Mouse (Mus musculus): ENCODE measurements around the gene Zfp385c. TPM values are rescaled to one million over a fixed set of nuclear protein-coding genes. Genes with fewer than 3 reads are reported as not detected.
A peak's percentile ranks its signal among the peaks of the same experiment; 100 is the strongest.

Gene Zfp385c
- polyA plus RNA-seq, 1 experiment from 2014 or later, result 0.26 TPM

DNA sequence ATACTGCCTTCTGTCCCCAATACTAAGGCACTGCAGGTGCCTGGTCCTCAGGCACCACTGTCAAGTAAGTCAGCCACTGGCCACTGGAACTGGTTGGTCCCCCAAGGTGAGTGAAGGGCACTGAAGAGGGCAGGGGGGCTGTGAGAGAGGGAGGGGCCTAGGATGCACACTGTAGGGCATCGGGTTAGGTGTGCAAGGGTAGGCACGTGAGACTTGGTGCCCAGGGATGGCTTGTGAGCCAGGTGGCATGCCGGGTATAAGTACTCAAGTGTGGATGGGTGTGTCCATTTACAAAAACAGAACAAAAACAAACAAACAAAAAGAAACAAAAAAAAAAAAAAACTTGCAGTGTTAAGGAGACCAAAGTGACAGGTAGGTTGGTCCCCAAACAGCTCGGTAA, 3.8 kb downstream of the Zfp385c start:
- 80% methylated on average over 4 of the region's 4 CpGs for WGBS
- no peaks in the 10 kb centered on the region for H3K9me3 ChIP-seq (ENCODE audit: control insufficient read depth, low read length)
- H3K4me1 ChIP-seq (replicated peaks; ENCODE audit: control insufficient read depth, insufficient read depth, low read length), result peaks cover 7% of the 10 kb centered on the region; the same call in 1 of the 2 replicates
- no peak overlapping the region for H3K4me2 ChIP-seq (ENCODE audit: low read length)
- H3K4me3 ChIP-seq (ENCODE audit: low read depth, low read length), result no peak overlapping the region
- no peak overlapping the region for H3K9ac ChIP-seq (ENCODE audit: low read length)
- H3K27ac ChIP-seq (ENCODE audit: low read depth), result no peak overlapping the region
- DNase-seq (ENCODE audit: low spot score), result no peak
- peaks cover 16% of the 10 kb centered on the region for H3K27me3 ChIP-seq (replicated peaks; ENCODE audit: control insufficient read depth, insufficient read depth, low read length)
- no peaks in the 10 kb centered on the region for H3K36me3 ChIP-seq (ENCODE audit: control insufficient read depth, insufficient read depth, low read length)
- ATAC-seq (replicated peaks; ENCODE audit: low FRiP score, low TSS enrichment, low read depth), result no peak

DNA sequence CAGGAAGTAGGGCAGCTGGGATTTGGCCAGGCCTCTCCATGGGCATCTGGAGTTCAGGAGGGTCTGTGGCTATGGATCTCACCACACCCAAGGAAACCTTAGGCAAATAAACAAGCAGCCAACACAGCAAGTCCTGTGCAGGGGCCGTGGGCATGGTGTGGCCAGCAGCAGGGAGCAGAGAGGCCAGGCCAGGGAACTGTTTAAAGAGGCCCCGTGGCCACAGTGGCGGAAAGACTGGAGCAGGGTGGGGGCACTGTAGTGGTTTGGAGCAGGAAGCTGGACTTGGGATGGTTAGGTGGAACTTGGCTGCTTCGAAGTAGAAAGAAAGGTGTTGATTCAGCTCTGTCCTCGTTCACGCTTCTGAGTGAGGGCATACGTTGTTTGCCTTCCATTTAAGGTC, 5.0 kb downstream of the Zfp385c start:
- H3K36me3 ChIP-seq (ENCODE audit: control insufficient read depth, insufficient read depth, low read length), result no peaks in the 10 kb centered on the region
- DNase-seq (ENCODE audit: low spot score) (no peak), ATAC-seq (replicated peaks; ENCODE audit: low FRiP score, low TSS enrichment, low read depth) (no peak)
- H3K4me2 ChIP-seq (ENCODE audit: low read length), result no peak overlapping the region
- 75% methylated on average over 7 of the region's 7 CpGs for WGBS
- H3K27me3 ChIP-seq (replicated peaks; ENCODE audit: control insufficient read depth, insufficient read depth, low read length), result peaks cover 11% of the 10 kb centered on the region
- no peaks in the 10 kb centered on the region for H3K9me3 ChIP-seq (ENCODE audit: control insufficient read depth, low read length)
- H3K27ac ChIP-seq (ENCODE audit: low read depth), result no peak overlapping the region
- H3K4me1 ChIP-seq (replicated peaks; ENCODE audit: control insufficient read depth, insufficient read depth, low read length), result peaks cover 7% of the 10 kb centered on the region; the same call in 1 of the 2 replicates
- no peak overlapping the region for H3K4me3 ChIP-seq (ENCODE audit: low read depth, low read length)
- H3K9ac ChIP-seq (ENCODE audit: low read length), result no peak overlapping the region

- ATAC-seq (replicated peaks; ENCODE audit: low FRiP score, low TSS enrichment, low read depth) (no peak), DNase-seq (ENCODE audit: low spot score) (no peak)
- H3K27ac ChIP-seq (ENCODE audit: low read depth), result no peak overlapping the region
- H3K4me1 ChIP-seq (replicated peaks; ENCODE audit: control insufficient read depth, insufficient read depth, low read length), result no peaks in the 10 kb centered on the region
- 66% methylated on average over 3 of the region's 3 CpGs for WGBS
- H3K27me3 ChIP-seq (replicated peaks; ENCODE audit: control insufficient read depth, insufficient read depth, low read length), result peaks cover 1% of the 10 kb centered on the region; the same call in 1 of the 2 replicates
- H3K9ac ChIP-seq (ENCODE audit: low read length), result no peak overlapping the region
- H3K36me3 ChIP-seq (ENCODE audit: control insufficient read depth, insufficient read depth, low read length), result no peaks in the 10 kb centered on the region
- H3K4me2 ChIP-seq (ENCODE audit: low read length), result no peak overlapping the region
- H3K9me3 ChIP-seq (ENCODE audit: control insufficient read depth, low read length), result no peaks in the 10 kb centered on the region
- no peak overlapping the region for H3K4me3 ChIP-seq (ENCODE audit: low read depth, low read length)
These were observed 6.9 kb downstream of the Zfp385c start for GRCm38 (mm10) chr11:100685371-100685770.

DNA sequence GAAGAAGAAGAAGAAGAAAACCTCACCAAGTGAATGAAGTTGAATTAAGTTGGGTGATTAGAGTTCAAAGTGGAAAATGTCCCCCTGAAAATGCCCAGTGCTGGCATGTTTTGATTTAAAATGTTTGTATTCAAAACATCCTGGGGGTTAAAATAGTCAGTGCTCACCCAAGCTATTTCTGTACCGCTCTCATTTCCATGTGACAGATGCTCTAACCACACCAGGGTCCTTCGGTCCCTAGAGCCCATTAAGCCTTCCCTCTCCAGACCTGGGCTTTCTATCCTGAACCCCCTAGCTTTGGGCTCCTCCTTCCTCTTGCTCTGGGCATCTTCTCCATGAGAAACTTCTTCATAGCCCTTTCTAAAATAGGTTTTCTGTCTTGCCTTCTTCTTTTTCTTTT, 8.2 kb downstream of the Zfp385c start:
- DNase-seq (ENCODE audit: low spot score) (no peak), ATAC-seq (replicated peaks; ENCODE audit: low FRiP score, low TSS enrichment, low read depth) (no peak)
- Histone ChIP-seq H3K9ac (ENCODE audit: low read length) (no peak overlapping the region), H3K4me1 (replicated peaks; ENCODE audit: control insufficient read depth, insufficient read depth, low read length) (no peaks in the 10 kb centered on the region), H3K4me3 (ENCODE audit: low read depth, low read length) (no peak overlapping the region), H3K27me3 (replicated peaks; ENCODE audit: control insufficient read depth, insufficient read depth, low read length) (no peaks in the 10 kb centered on the region), H3K36me3 (ENCODE audit: control insufficient read depth, insufficient read depth, low read length) (no peaks in the 10 kb centered on the region), H3K4me2 (ENCODE audit: low read length) (no peak overlapping the region), H3K27ac (ENCODE audit: low read depth) (no peak overlapping the region), H3K9me3 (ENCODE audit: control insufficient read depth, low read length) (no peaks in the 10 kb centered on the region)
- 83% methylated on average over 2 of the region's 2 CpGs for WGBS

DNA sequence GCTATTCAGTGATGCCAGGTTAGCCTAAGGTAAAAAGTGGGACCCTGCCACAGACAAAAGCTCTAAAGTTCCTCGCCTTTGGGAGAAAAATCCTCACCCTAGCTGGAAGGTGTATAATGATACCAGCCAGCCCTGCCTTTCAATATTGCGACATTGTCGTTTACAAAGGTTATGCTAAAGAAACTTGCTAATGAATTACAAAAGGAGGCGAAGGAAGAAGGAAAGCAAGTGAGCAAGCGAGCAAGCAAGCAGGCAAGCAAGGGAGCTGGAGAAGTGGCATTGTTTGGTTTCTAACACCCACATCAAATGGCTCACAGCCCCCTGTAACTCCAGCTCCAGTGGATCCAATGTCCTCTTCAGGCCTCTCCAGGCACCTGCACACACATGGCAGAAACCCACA, 9.7 kb downstream of the Zfp385c start:
- Histone ChIP-seq H3K27ac (ENCODE audit: low read depth) (no peak overlapping the region), H3K4me2 (ENCODE audit: low read length) (no peak overlapping the region), H3K4me1 (replicated peaks; ENCODE audit: control insufficient read depth, insufficient read depth, low read length) (no peaks in the 10 kb centered on the region), H3K27me3 (replicated peaks; ENCODE audit: control insufficient read depth, insufficient read depth, low read length) (no peaks in the 10 kb centered on the region), H3K36me3 (ENCODE audit: control insufficient read depth, insufficient read depth, low read length) (no peaks in the 10 kb centered on the region), H3K9ac (ENCODE audit: low read length) (no peak overlapping the region), H3K9me3 (ENCODE audit: control insufficient read depth, low read length) (no peaks in the 10 kb centered on the region), H3K4me3 (ENCODE audit: low read depth, low read length) (no peak overlapping the region)
- DNase-seq (ENCODE audit: low spot score), result no peak
- ATAC-seq (replicated peaks; ENCODE audit: low FRiP score, low TSS enrichment, low read depth), result no peak
- WGBS, result 76% methylated on average over 5 of the region's 5 CpGs

DNA sequence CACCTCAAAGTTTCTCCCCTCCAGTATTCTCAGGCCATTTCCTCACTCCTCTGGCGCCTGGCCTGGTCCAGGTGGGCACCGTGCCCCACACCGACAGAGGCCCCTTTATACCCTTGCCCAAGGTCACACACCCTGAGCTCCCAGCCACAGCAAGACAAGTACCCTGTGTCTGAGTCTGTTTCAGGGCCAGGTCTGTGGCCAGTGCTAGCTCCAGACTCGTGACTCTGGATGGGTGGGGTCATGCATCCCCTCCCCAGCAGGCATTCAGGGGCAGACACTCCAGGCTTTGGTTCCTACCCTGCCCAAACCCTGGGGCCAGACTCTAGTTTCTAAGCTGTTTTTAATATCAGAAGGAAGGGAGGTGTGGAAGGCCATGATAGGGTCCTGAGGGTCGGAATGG, 10.4 kb downstream of the Zfp385c start:
- WGBS, result 78% methylated on average over 5 of the region's 5 CpGs
- Histone ChIP-seq H3K9ac (ENCODE audit: low read length) (no peak overlapping the region), H3K36me3 (ENCODE audit: control insufficient read depth, insufficient read depth, low read length) (no peaks in the 10 kb centered on the region), H3K4me3 (ENCODE audit: low read depth, low read length) (no peak overlapping the region), H3K27me3 (replicated peaks; ENCODE audit: control insufficient read depth, insufficient read depth, low read length) (no peaks in the 10 kb centered on the region), H3K27ac (ENCODE audit: low read depth) (no peak overlapping the region), H3K4me2 (ENCODE audit: low read length) (no peak overlapping the region), H3K4me1 (replicated peaks; ENCODE audit: control insufficient read depth, insufficient read depth, low read length) (no peaks in the 10 kb centered on the region), H3K9me3 (ENCODE audit: control insufficient read depth, low read length) (no peaks in the 10 kb centered on the region)
- DNase-seq (ENCODE audit: low spot score) (no peak), ATAC-seq (replicated peaks; ENCODE audit: low FRiP score, low TSS enrichment, low read depth) (no peak)

DNA sequence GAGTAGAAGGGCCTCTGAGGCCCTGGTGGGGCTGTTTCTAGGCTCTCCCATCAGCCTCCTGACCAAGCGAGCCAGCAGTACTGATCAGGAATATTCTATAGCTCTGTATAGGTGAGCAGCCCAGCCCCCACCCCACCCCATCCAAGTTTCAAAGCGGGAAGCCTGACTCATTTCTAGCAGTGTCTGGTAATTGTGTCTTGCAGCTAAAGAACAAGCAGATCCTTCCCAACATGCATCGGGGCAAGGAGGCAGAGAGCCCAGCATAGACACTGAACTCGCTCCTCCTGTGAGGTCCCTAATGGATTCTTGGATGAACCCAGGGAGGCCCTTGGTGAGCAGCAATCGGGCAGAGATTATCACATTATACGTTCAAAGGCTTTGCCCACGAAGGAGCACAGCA, 14.4 kb downstream of the Zfp385c start:
- H3K4me3 ChIP-seq (ENCODE audit: low read depth, low read length), result no peak overlapping the region

DNA sequence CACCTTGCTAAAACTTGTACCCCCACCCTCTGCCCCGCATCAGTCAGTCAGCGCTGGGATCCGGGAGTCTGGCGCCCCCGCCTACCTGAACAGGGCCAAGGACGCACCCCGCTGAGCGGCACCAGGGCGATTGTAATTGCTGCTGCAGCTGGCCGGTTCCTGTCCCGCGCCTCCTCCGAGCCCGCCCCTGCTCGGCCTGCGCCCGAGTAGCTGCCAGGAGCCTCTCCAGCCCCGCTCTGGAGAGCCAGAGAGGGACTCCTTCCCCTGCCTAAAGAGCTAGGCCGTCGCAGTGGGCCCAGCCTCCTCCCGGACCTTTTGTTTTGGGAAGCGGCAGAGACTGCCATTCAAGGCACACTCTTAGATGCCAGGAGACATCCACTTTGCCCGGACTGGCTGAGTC, 19.1 kb downstream of the Zfp385c start:
- ATAC-seq (replicated peaks; ENCODE audit: low FRiP score, low TSS enrichment, low read depth), result no peak
- Histone ChIP-seq H3K27me3 (replicated peaks; ENCODE audit: control insufficient read depth, insufficient read depth, low read length) (peaks cover 19% of the 10 kb centered on the region), H3K4me1 (replicated peaks; ENCODE audit: control insufficient read depth, insufficient read depth, low read length) (no peaks in the 10 kb centered on the region), H3K9ac (ENCODE audit: low read length) (peak overlapping the region; percentile 25; the same call in 1 of the 2 replicates), H3K9me3 (ENCODE audit: control insufficient read depth, low read length) (no peaks in the 10 kb centered on the region), H3K27ac (ENCODE audit: low read depth) (no peak overlapping the region), H3K4me2 (ENCODE audit: low read length) (peak overlapping the region; percentile 30), H3K36me3 (ENCODE audit: control insufficient read depth, insufficient read depth, low read length) (no peaks in the 10 kb centered on the region), H3K4me3 (ENCODE audit: low read depth, low read length) (peak overlapping the region; percentile 10; the same call in 1 of the 2 replicates)
- whole genome bisulfite sequencing, result 4% methylated on average over 23 of the region's 23 CpGs
- peak; percentile 60 for DNase-seq (ENCODE audit: low spot score)

More for the DNA sequence above, 14.4 kb downstream of the Zfp385c start:
- Histone ChIP-seq H3K9me3 (ENCODE audit: control insufficient read depth, low read length) (no peaks in the 10 kb centered on the region), H3K27ac (ENCODE audit: low read depth) (no peak overlapping the region), H3K4me2 (ENCODE audit: low read length) (no peak overlapping the region), H3K36me3 (ENCODE audit: control insufficient read depth, insufficient read depth, low read length) (no peaks in the 10 kb centered on the region), H3K9ac (ENCODE audit: low read length) (no peak overlapping the region), H3K4me1 (replicated peaks; ENCODE audit: control insufficient read depth, insufficient read depth, low read length) (no peaks in the 10 kb centered on the region), H3K27me3 (replicated peaks; ENCODE audit: control insufficient read depth, insufficient read depth, low read length) (peaks cover 16% of the 10 kb centered on the region)
- no peak for ATAC-seq (replicated peaks; ENCODE audit: low FRiP score, low TSS enrichment, low read depth)
- DNase-seq (ENCODE audit: low spot score), result no peak
- 45% methylated on average over 7 of the region's 7 CpGs for WGBS

GRCm38 (mm10) chr11:100671956-100672355, 20.3 kb downstream of the Zfp385c start:
- H3K27me3 ChIP-seq (replicated peaks; ENCODE audit: control insufficient read depth, insufficient read depth, low read length), result peaks cover 19% of the 10 kb centered on the region
- H3K4me1 ChIP-seq (replicated peaks; ENCODE audit: control insufficient read depth, insufficient read depth, low read length), result no peaks in the 10 kb centered on the region
- no peak for ATAC-seq (replicated peaks; ENCODE audit: low FRiP score, low TSS enrichment, low read depth)

More at GRCm38 (mm10) chr11:100671956-100672355, 20.3 kb downstream of the Zfp385c start:
- 49% methylated on average over 2 of the region's 2 CpGs for WGBS
- Histone ChIP-seq H3K27ac (ENCODE audit: low read depth) (no peak overlapping the region), H3K4me2 (ENCODE audit: low read length) (no peak overlapping the region), H3K36me3 (ENCODE audit: control insufficient read depth, insufficient read depth, low read length) (no peaks in the 10 kb centered on the region), H3K9me3 (ENCODE audit: control insufficient read depth, low read length) (no peaks in the 10 kb centered on the region), H3K4me3 (ENCODE audit: low read depth, low read length) (no peak overlapping the region), H3K9ac (ENCODE audit: low read length) (no peak overlapping the region)
- DNase-seq (ENCODE audit: low spot score), result no peak

Data from intestine, embryonic 14.5 days (tissue).